Mouse (Mus musculus): ENCODE measurements around the gene Armc9. TPM values are rescaled to one million over a fixed set of nuclear protein-coding genes. Genes with fewer than 3 reads are reported as not detected.

Gene Armc9
- polyA plus RNA-seq, 1 experiment from 2014 or later, result 19.1 TPM

- no peaks in the 10 kb centered on the region for H3K36me3 ChIP-seq (ENCODE audit: control insufficient read depth, insufficient read depth, low read length)
- peaks cover 10% of the 10 kb centered on the region for H3K4me1 ChIP-seq (ENCODE audit: control insufficient read depth, insufficient read depth, low read length)
- 0 out of 2 replicates have a peak, but pooled peaks cover 6% of the 10 kb centered on the region for H3K27me3 ChIP-seq (ENCODE audit: control insufficient read depth, insufficient read depth, low read length)
- no peaks in the 10 kb centered on the region for H3K9me3 ChIP-seq (replicated peaks; ENCODE audit: control insufficient read depth, low read length)
- H3K27ac ChIP-seq (ENCODE audit: low read length), result no peak overlapping the region
- H3K4me2 ChIP-seq (ENCODE audit: low read depth, low read length), result no peak overlapping the region
- no peak overlapping the region for H3K9ac ChIP-seq (ENCODE audit: low read length)
- no peak overlapping the region for H3K4me3 ChIP-seq (replicated peaks; ENCODE audit: low read length)
- no peak for ATAC-seq (ENCODE audit: insufficient read depth, low FRiP score)
- 84% methylated on average over 3 of the region's 3 CpGs for WGBS
These were observed 152.1 kb downstream of the Armc9 start for GRCm38 (mm10) chr1:86306686-86307085.

- Histone ChIP-seq H3K27me3 (ENCODE audit: control insufficient read depth, insufficient read depth, low read length) (0 out of 2 replicates have a peak, but pooled peaks cover 6% of the 10 kb centered on the region), H3K4me1 (ENCODE audit: control insufficient read depth, insufficient read depth, low read length) (peaks cover 10% of the 10 kb centered on the region), H3K9ac (ENCODE audit: low read length) (no peak overlapping the region), H3K27ac (ENCODE audit: low read length) (no peak overlapping the region), H3K9me3 (replicated peaks; ENCODE audit: control insufficient read depth, low read length) (no peaks in the 10 kb centered on the region), H3K4me3 (replicated peaks; ENCODE audit: low read length) (no peak overlapping the region), H3K36me3 (ENCODE audit: control insufficient read depth, insufficient read depth, low read length) (no peaks in the 10 kb centered on the region), H3K4me2 (ENCODE audit: low read depth, low read length) (no peak overlapping the region)
- ATAC-seq (ENCODE audit: insufficient read depth, low FRiP score), result no peak
- 88% methylated on average over 7 of the region's 7 CpGs for WGBS
These were observed 152.7 kb downstream of the Armc9 start for GRCm38 (mm10) chr1:86307177-86307762.

GRCm38 (mm10) chr1:86307871-86308641 is 153.5 kb downstream of the Armc9 start:
- Histone ChIP-seq H3K27me3 (ENCODE audit: control insufficient read depth, insufficient read depth, low read length) (0 out of 2 replicates have a peak, but pooled peaks cover 6% of the 10 kb centered on the region), H3K9me3 (replicated peaks; ENCODE audit: control insufficient read depth, low read length) (no peaks in the 10 kb centered on the region), H3K36me3 (ENCODE audit: control insufficient read depth, insufficient read depth, low read length) (no peaks in the 10 kb centered on the region), H3K27ac (ENCODE audit: low read length) (no peak overlapping the region), H3K4me1 (ENCODE audit: control insufficient read depth, insufficient read depth, low read length) (peaks cover 6% of the 10 kb centered on the region; the same call in 1 of the 2 replicates), H3K9ac (ENCODE audit: low read length) (no peak overlapping the region), H3K4me2 (ENCODE audit: low read depth, low read length) (no peak overlapping the region), H3K4me3 (replicated peaks; ENCODE audit: low read length) (no peak overlapping the region)
- no peak for ATAC-seq (ENCODE audit: insufficient read depth, low FRiP score)
- 52% methylated on average over 4 of the region's 4 CpGs for WGBS

- Histone ChIP-seq H3K36me3 (ENCODE audit: control insufficient read depth, insufficient read depth, low read length) (no peaks in the 10 kb centered on the region), H3K4me1 (ENCODE audit: control insufficient read depth, insufficient read depth, low read length) (no peaks in the 10 kb centered on the region), H3K27ac (ENCODE audit: low read length) (no peak overlapping the region), H3K9ac (ENCODE audit: low read length) (no peak overlapping the region), H3K27me3 (ENCODE audit: control insufficient read depth, insufficient read depth, low read length) (0 out of 2 replicates have a peak, but pooled peaks cover 3% of the 10 kb centered on the region), H3K4me2 (ENCODE audit: low read depth, low read length) (no peak overlapping the region), H3K9me3 (replicated peaks; ENCODE audit: control insufficient read depth, low read length) (no peaks in the 10 kb centered on the region), H3K4me3 (replicated peaks; ENCODE audit: low read length) (no peak overlapping the region)
- no peak for ATAC-seq (ENCODE audit: insufficient read depth, low FRiP score)
- 92% methylated on average over 7 of the region's 7 CpGs for whole genome bisulfite sequencing
These were observed 154.8 kb downstream of the Armc9 start for GRCm38 (mm10) chr1:86309270-86309833.

- Histone ChIP-seq H3K36me3 (ENCODE audit: control insufficient read depth, insufficient read depth, low read length) (no peaks in the 10 kb centered on the region), H3K4me1 (ENCODE audit: control insufficient read depth, insufficient read depth, low read length) (no peaks in the 10 kb centered on the region), H3K9ac (ENCODE audit: low read length) (no peak overlapping the region), H3K4me3 (replicated peaks; ENCODE audit: low read length) (no peak overlapping the region), H3K27me3 (ENCODE audit: control insufficient read depth, insufficient read depth, low read length) (no peaks in the 10 kb centered on the region), H3K9me3 (replicated peaks; ENCODE audit: control insufficient read depth, low read length) (no peaks in the 10 kb centered on the region), H3K4me2 (ENCODE audit: low read depth, low read length) (no peak overlapping the region), H3K27ac (ENCODE audit: low read length) (no peak overlapping the region)
- WGBS, result 41% methylated on average over 15 of the region's 15 CpGs
- no peak for ATAC-seq (ENCODE audit: insufficient read depth, low FRiP score)
These were observed 156.1 kb downstream of the Armc9 start for GRCm38 (mm10) chr1:86310536-86311310.

- Histone ChIP-seq H3K9ac (ENCODE audit: low read length) (no peak overlapping the region), H3K36me3 (ENCODE audit: control insufficient read depth, insufficient read depth, low read length) (no peaks in the 10 kb centered on the region), H3K4me2 (ENCODE audit: low read depth, low read length) (no peak overlapping the region), H3K4me3 (replicated peaks; ENCODE audit: low read length) (no peak overlapping the region), H3K4me1 (ENCODE audit: control insufficient read depth, insufficient read depth, low read length) (no peaks in the 10 kb centered on the region), H3K9me3 (replicated peaks; ENCODE audit: control insufficient read depth, low read length) (no peaks in the 10 kb centered on the region), H3K27ac (ENCODE audit: low read length) (no peak overlapping the region), H3K27me3 (ENCODE audit: control insufficient read depth, insufficient read depth, low read length) (no peaks in the 10 kb centered on the region)
- ATAC-seq (ENCODE audit: insufficient read depth, low FRiP score), result no peak
- 34% methylated on average over 10 of the region's 10 CpGs for WGBS
These were observed 157.0 kb downstream of the Armc9 start for GRCm38 (mm10) chr1:86311467-86312005.

GRCm38 (mm10) chr1:86312269-86312668 is 157.7 kb downstream of the Armc9 start:
- Histone ChIP-seq H3K27ac (ENCODE audit: low read length) (no peak overlapping the region), H3K4me2 (ENCODE audit: low read depth, low read length) (no peak overlapping the region), H3K27me3 (ENCODE audit: control insufficient read depth, insufficient read depth, low read length) (no peaks in the 10 kb centered on the region), H3K4me1 (ENCODE audit: control insufficient read depth, insufficient read depth, low read length) (no peaks in the 10 kb centered on the region), H3K36me3 (ENCODE audit: control insufficient read depth, insufficient read depth, low read length) (no peaks in the 10 kb centered on the region), H3K4me3 (replicated peaks; ENCODE audit: low read length) (no peak overlapping the region), H3K9ac (ENCODE audit: low read length) (no peak overlapping the region), H3K9me3 (replicated peaks; ENCODE audit: control insufficient read depth, low read length) (no peaks in the 10 kb centered on the region)
- ATAC-seq (ENCODE audit: insufficient read depth, low FRiP score), result no peak
- WGBS, result 66% methylated on average over 3 of the region's 3 CpGs

- no peaks in the 10 kb centered on the region for H3K4me1 ChIP-seq (ENCODE audit: control insufficient read depth, insufficient read depth, low read length)
- H3K27me3 ChIP-seq (ENCODE audit: control insufficient read depth, insufficient read depth, low read length), result no peaks in the 10 kb centered on the region
- H3K27ac ChIP-seq (ENCODE audit: low read length), result no peak overlapping the region
- H3K9me3 ChIP-seq (replicated peaks; ENCODE audit: control insufficient read depth, low read length), result no peaks in the 10 kb centered on the region
- no peak overlapping the region for H3K9ac ChIP-seq (ENCODE audit: low read length)
- no peaks in the 10 kb centered on the region for H3K36me3 ChIP-seq (ENCODE audit: control insufficient read depth, insufficient read depth, low read length)
- H3K4me2 ChIP-seq (ENCODE audit: low read depth, low read length), result no peak overlapping the region
- H3K4me3 ChIP-seq (replicated peaks; ENCODE audit: low read length), result no peak overlapping the region
- no peak for ATAC-seq (ENCODE audit: insufficient read depth, low FRiP score)
- WGBS, result 55% methylated on average over 16 of the region's 16 CpGs
These were observed 158.7 kb downstream of the Armc9 start for GRCm38 (mm10) chr1:86313096-86313771.

Data from stomach, embryonic 16.5 days (tissue).